Mouse (Mus musculus) lung, adult 2 months (tissue): Measurements from ENCODE around the gene 4933424G06Rik.

ENCODE experiments used
- CTCF ChIP-seq: fragments of 200-500 bp; IDR thresholded peaks from 2 replicates; pipeline ENCODE4 v1.5.1; 2011; ENCODE audit warnings: mild to moderate bottlenecking, low read length, control low read depth; ENCODE audit not compliant: insufficient read depth
- POLR2A ChIP-seq: fragments of 200-500 bp; IDR thresholded peaks from 2 replicates; pipeline ENCODE4 v1.6.1; 2011; ENCODE audit warnings: low read depth, mild to moderate bottlenecking, control low read depth, low read length, borderline replicate concordance; ENCODE audit errors: extremely low read depth

DNA sequence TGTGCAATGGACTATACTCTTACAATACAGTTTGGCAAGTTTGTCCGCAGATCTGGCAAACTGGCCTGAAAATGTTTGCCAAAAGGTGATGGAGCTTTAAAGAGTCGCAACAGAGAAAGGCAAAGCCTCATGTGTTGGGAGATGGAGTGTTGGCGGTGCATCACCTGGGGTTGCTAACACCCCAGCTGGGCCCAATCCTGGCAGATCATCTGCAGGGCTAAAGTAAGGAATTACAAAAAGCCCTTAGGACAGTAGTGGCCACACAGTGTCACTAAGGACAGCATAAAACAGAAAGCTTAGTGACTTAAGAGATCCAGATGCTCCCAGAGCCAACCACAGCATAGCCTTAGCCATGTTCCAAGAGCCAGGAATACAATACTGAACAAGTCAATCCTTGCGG lies 94.9 kb downstream of the 4933424G06Rik start:
- no peak for TF ChIP-seq CTCF
- TF ChIP-seq POLR2A = no peak
